Mouse (Mus musculus) hindbrain, embryonic 15.5 days (tissue): ENCODE measurements around the gene 2310007B03Rik. TPM values are rescaled to one million over a fixed set of nuclear protein-coding genes. Genes with fewer than 3 reads are reported as not detected.

ENCODE experiments used
- ATAC-seq: fragments of 200-750 bp; cut with Nextera tagmentation; 2 replicates; pipeline ENCODE4 v1.8.0; 2017; ENCODE audit warnings: low read depth, moderate number of reproducible peaks, moderate TSS enrichment; ENCODE audit not compliant: low FRiP score
- H3K27ac ChIP-seq: fragments of 300-500 bp; sonication (generic); replicated peaks from 2 replicates; pipeline ENCODE4 v1.5.1; 2015; ENCODE audit warnings: mild to moderate bottlenecking, inconsistent platforms
- H3K27me3 ChIP-seq: fragments of 300-500 bp; sonication (generic); 2 replicates; pipeline ENCODE4 v1.6.1; 2015; ENCODE audit warnings: control low read depth, inconsistent platforms
- H3K36me3 ChIP-seq: fragments of 300-500 bp; sonication (generic); 2 replicates; pipeline ENCODE4 v1.6.1; 2015; ENCODE audit warnings: control low read depth, inconsistent platforms
- H3K4me1 ChIP-seq: fragments of 300-500 bp; sonication (generic); replicated peaks from 2 replicates; pipeline ENCODE4 v1.6.1; 2015; ENCODE audit warnings: control low read depth, inconsistent platforms
- H3K4me2 ChIP-seq: fragments of 300-500 bp; sonication (generic); 2 replicates; pipeline ENCODE4 v1.6.1; 2015; ENCODE audit warnings: moderate library complexity, mild to moderate bottlenecking, inconsistent platforms
- H3K4me3 ChIP-seq: fragments of 300-500 bp; sonication (generic); 2 replicates; pipeline ENCODE4 v1.5.1; 2015; ENCODE audit warnings: mild to moderate bottlenecking, inconsistent platforms
- H3K9ac ChIP-seq: fragments of 300-500 bp; sonication (generic); 2 replicates; pipeline ENCODE4 v1.6.1; 2015; ENCODE audit warnings: inconsistent platforms
- H3K9me3 ChIP-seq: fragments of 300-500 bp; sonication (generic); 2 replicates; pipeline ENCODE4 v1.6.1; 2016; ENCODE audit warnings: control low read depth, inconsistent platforms
- WGBS: fragments of 180-500 bp; shearing (Covaris S2); methylation state at CpG from one replicate; pipeline ENCODE4 v1.1.7; 2015; 5-methylcytosine and 5-hydroxymethylcytosine counted together
- polyA plus RNA-seq: library from polyadenylated mRNA; unstranded; fragments of >200 nt; fragmentation: Nextera tagmentation; extraction: Ambion mirVana; gene quantifications from 2 replicates; pipeline ENCODE4 v1.2.1, GENCODE M21; 2015

2310007B03Rik gene
- polyA plus RNA-seq, 1 experiment from 2014 or later, result 0.23 TPM

- no peaks in the 10 kb centered on the region for H3K9me3 ChIP-seq
- H3K36me3 ChIP-seq, result no peaks in the 10 kb centered on the region
- peaks cover 19% of the 10 kb centered on the region for H3K4me1 ChIP-seq
- 0 out of 2 replicates have a peak overlapping the region, but pooled peaks have one; percentile 46 for H3K4me3 ChIP-seq
- ATAC-seq, result no peak
- WGBS, result 21% methylated on average over 6 of the region's 6 CpGs
- H3K27ac ChIP-seq, result no peak overlapping the region
- peak overlapping the region; percentile 99 for H3K4me2 ChIP-seq
- no peak overlapping the region for H3K9ac ChIP-seq
- 0 out of 2 replicates have a peak, but pooled peaks cover 3% of the 10 kb centered on the region for H3K27me3 ChIP-seq
Measured at GRCm38 (mm10) chr1:93175849-93176248, 15.1 kb upstream of the 2310007B03Rik start.

- no peaks in the 10 kb centered on the region for H3K9me3 ChIP-seq
- H3K4me2 ChIP-seq, result no peak overlapping the region
- 0% methylated on average over 4 of the region's 4 CpGs for WGBS
- H3K9ac ChIP-seq, result no peak overlapping the region
- H3K4me3 ChIP-seq, result no peak overlapping the region
- 0 out of 2 replicates have a peak, but pooled peaks cover 3% of the 10 kb centered on the region for H3K27me3 ChIP-seq
- peak; percentile 67 for ATAC-seq
- H3K27ac ChIP-seq, result no peak overlapping the region
- peaks cover 19% of the 10 kb centered on the region for H3K4me1 ChIP-seq
- H3K36me3 ChIP-seq, result no peaks in the 10 kb centered on the region
Measured at GRCm38 (mm10) chr1:93174399-93174798, 13.7 kb upstream of the 2310007B03Rik start.

- no peak overlapping the region for H3K4me2 ChIP-seq
- no peaks in the 10 kb centered on the region for H3K9me3 ChIP-seq
- no peak for ATAC-seq
- no peak overlapping the region for H3K27ac ChIP-seq
- H3K9ac ChIP-seq, result no peak overlapping the region
- H3K36me3 ChIP-seq, result no peaks in the 10 kb centered on the region
- H3K4me3 ChIP-seq, result no peak overlapping the region
- H3K4me1 ChIP-seq, result peaks cover 19% of the 10 kb centered on the region
- 0 out of 2 replicates have a peak, but pooled peaks cover 3% of the 10 kb centered on the region for H3K27me3 ChIP-seq
- 61% methylated on average over 4 of the region's 4 CpGs for WGBS
Measured at GRCm38 (mm10) chr1:93173665-93174064, 12.9 kb upstream of the 2310007B03Rik start.

- Histone ChIP-seq H3K4me1 (no peaks in the 10 kb centered on the region), H3K9ac (no peak within 1 kb of the TSS), H3K4me2 (no peak within 1 kb of the TSS), H3K4me3 (no peak within 1 kb of the TSS), H3K27me3 (no peaks in the 10 kb centered on the region), H3K9me3 (no peaks in the 10 kb centered on the region), H3K36me3 (no peaks in the 10 kb centered on the region), H3K27ac (no peak within 1 kb of the TSS)
- 39% methylated on average over 10 of the region's 10 CpGs for WGBS
- 0 out of 2 replicates have a peak, but pooled peaks have one; percentile 45 for ATAC-seq
Measured at GRCm38 (mm10) chr1:93168295-93168775, 7.6 kb upstream of the 2310007B03Rik start, which contains the start of gene Crocc2. Gene Crocc2, plus strand, starts transcription at chr1:93168725.

- Histone ChIP-seq H3K27me3 (no peaks in the 10 kb centered on the region), H3K36me3 (no peaks in the 10 kb centered on the region), H3K9me3 (no peaks in the 10 kb centered on the region), H3K9ac (no peak overlapping the region), H3K4me1 (no peaks in the 10 kb centered on the region), H3K4me3 (no peak overlapping the region), H3K4me2 (no peak overlapping the region), H3K27ac (no peak overlapping the region)
- ATAC-seq, result no peak
- 90% methylated on average over 11 of the region's 11 CpGs for WGBS
Measured at GRCm38 (mm10) chr1:93166346-93167079, 5.8 kb upstream of the 2310007B03Rik start.

GRCm38 (mm10) chr1:93165447-93165846 is 4.7 kb upstream of the 2310007B03Rik start:
- 84% methylated on average over 9 of the region's 9 CpGs for WGBS
- no peaks in the 10 kb centered on the region for H3K36me3 ChIP-seq
- no peaks in the 10 kb centered on the region for H3K4me1 ChIP-seq
- no peak overlapping the region for H3K4me3 ChIP-seq
- no peak overlapping the region for H3K27ac ChIP-seq
- H3K9ac ChIP-seq, result no peak overlapping the region
- ATAC-seq, result no peak
- H3K9me3 ChIP-seq, result no peaks in the 10 kb centered on the region
- no peaks in the 10 kb centered on the region for H3K27me3 ChIP-seq
- H3K4me2 ChIP-seq, result no peak overlapping the region

- no peak for ATAC-seq
- no peaks in the 10 kb centered on the region for H3K27me3 ChIP-seq
- H3K4me2 ChIP-seq, result no peak overlapping the region
- 86% methylated on average over 7 of the region's 7 CpGs for WGBS
- no peak overlapping the region for H3K27ac ChIP-seq
- no peaks in the 10 kb centered on the region for H3K4me1 ChIP-seq
- no peaks in the 10 kb centered on the region for H3K36me3 ChIP-seq
- H3K4me3 ChIP-seq, result no peak overlapping the region
- no peak overlapping the region for H3K9ac ChIP-seq
- no peaks in the 10 kb centered on the region for H3K9me3 ChIP-seq
Measured at GRCm38 (mm10) chr1:93162588-93162987, 1.8 kb upstream of the 2310007B03Rik start.

GRCm38 (mm10) chr1:93161921-93162320 is 1.2 kb upstream of the 2310007B03Rik start:
- Histone ChIP-seq H3K9me3 (no peaks in the 10 kb centered on the region), H3K27me3 (no peaks in the 10 kb centered on the region)
- 83% methylated on average over 10 of the region's 10 CpGs for WGBS

GRCm38 (mm10) chr1:93161350-93161749 is 602 bp upstream of the 2310007B03Rik start:
- Histone ChIP-seq H3K36me3 (no peaks in the 10 kb centered on the region), H3K9ac (no peak overlapping the region), H3K27ac (no peak overlapping the region), H3K4me2 (no peak overlapping the region), H3K4me1 (no peaks in the 10 kb centered on the region), H3K27me3 (no peaks in the 10 kb centered on the region), H3K4me3 (no peak overlapping the region), H3K9me3 (no peaks in the 10 kb centered on the region)
- no peak for ATAC-seq
- WGBS, result 69% methylated on average over 8 of the region's 8 CpGs

More at GRCm38 (mm10) chr1:93161921-93162320, 1.2 kb upstream of the 2310007B03Rik start:
- Histone ChIP-seq H3K36me3 (no peaks in the 10 kb centered on the region), H3K4me1 (no peaks in the 10 kb centered on the region), H3K9ac (no peak overlapping the region), H3K27ac (no peak overlapping the region), H3K4me2 (no peak overlapping the region), H3K4me3 (no peak overlapping the region)
- no peak for ATAC-seq

- H3K4me1 ChIP-seq, result no peaks in the 10 kb centered on the region
- no peak overlapping the region for H3K4me2 ChIP-seq
- no peaks in the 10 kb centered on the region for H3K9me3 ChIP-seq
- H3K9ac ChIP-seq, result no peak overlapping the region
- no peak overlapping the region for H3K27ac ChIP-seq
- 86% methylated on average over 21 of the region's 21 CpGs for WGBS
- no peaks in the 10 kb centered on the region for H3K36me3 ChIP-seq
- H3K4me3 ChIP-seq, result no peak overlapping the region
- no peaks in the 10 kb centered on the region for H3K27me3 ChIP-seq
- 0 out of 2 replicates have a peak, but pooled peaks have one; percentile 46 for ATAC-seq
Measured at GRCm38 (mm10) chr1:93159566-93160500, 915 bp downstream of the 2310007B03Rik start.

GRCm38 (mm10) chr1:93158916-93159315 is 1.8 kb downstream of the 2310007B03Rik start:
- Histone ChIP-seq H3K36me3 (no peaks in the 10 kb centered on the region), H3K27ac (no peak overlapping the region), H3K4me2 (no peak overlapping the region), H3K9me3 (no peaks in the 10 kb centered on the region), H3K27me3 (no peaks in the 10 kb centered on the region), H3K4me1 (no peaks in the 10 kb centered on the region), H3K9ac (no peak overlapping the region), H3K4me3 (no peak overlapping the region)
- no peak for ATAC-seq
- WGBS, result 83% methylated on average over 8 of the region's 8 CpGs

GRCm38 (mm10) chr1:93157566-93157965 is 3.2 kb downstream of the 2310007B03Rik start:
- Histone ChIP-seq H3K9me3 (no peaks in the 10 kb centered on the region), H3K4me2 (no peak overlapping the region), H3K27me3 (no peaks in the 10 kb centered on the region), H3K9ac (no peak overlapping the region), H3K36me3 (no peaks in the 10 kb centered on the region), H3K4me3 (no peak overlapping the region), H3K4me1 (no peaks in the 10 kb centered on the region), H3K27ac (no peak overlapping the region)
- ATAC-seq, result no peak
- WGBS, result 91% methylated on average over 4 of the region's 4 CpGs
